8 mouse cellular contexts compared by ENCODE assay signal in genomic region chr15:81729241-81729791, GRCm38 (mm10). TPM values are rescaled to one million over a fixed set of nuclear protein-coding genes. Genes with fewer than 3 reads are reported as not detected.
DNase-seq lines count a peak whose midpoint lies in the region; ATAC-seq lines count a peak whose summit lies in the region.

No protein-coding gene starts in this region.

- H3K27me3 ChIP-seq in kidney, embryonic 14.5 days (ENCODE audit: control insufficient read depth, insufficient read depth, low read length), result no peaks in the 10 kb centered on the region
- peaks cover 12% of the 10 kb centered on the region; the same call in 1 of the 2 replicates for H3K27me3 ChIP-seq in liver, embryonic 12.5 days (replicated peaks)

- H3K36me3 ChIP-seq in kidney, embryonic 14.5 days (ENCODE audit: control insufficient read depth, insufficient read depth, low read length), result peaks cover 10% of the 10 kb centered on the region
- H3K36me3 ChIP-seq in liver, embryonic 12.5 days, result peaks cover 32% of the 10 kb centered on the region

- H3K9ac ChIP-seq in kidney, embryonic 14.5 days (ENCODE audit: low read depth, low read length), result peak overlapping the region; percentile 92
- H3K9ac ChIP-seq in liver, embryonic 12.5 days, result peak overlapping the region; percentile 96

- peak overlapping the region; percentile 89 for H3K4me2 ChIP-seq in kidney, embryonic 14.5 days (replicated peaks; ENCODE audit: low read depth, low read length)
- H3K4me2 ChIP-seq in liver, embryonic 12.5 days, result peak overlapping the region; percentile 78

- H3K4me1 ChIP-seq in kidney, embryonic 14.5 days (ENCODE audit: control insufficient read depth, insufficient read depth, low read length), result peaks cover 12% of the 10 kb centered on the region
- H3K4me1 ChIP-seq in liver, embryonic 12.5 days, result peaks cover 37% of the 10 kb centered on the region

- peak; percentile 68 for ATAC-seq in kidney, embryonic 14.5 days (ENCODE audit: low FRiP score, low TSS enrichment)
- peak; percentile 57 for ATAC-seq in liver, embryonic 12.5 days

- peak overlapping the region; percentile 99 for H3K4me3 ChIP-seq in kidney, embryonic 14.5 days (ENCODE audit: low read length)
- peak overlapping the region; percentile 98 for H3K4me3 ChIP-seq in liver, embryonic 12.5 days

- DNase-seq in urinary bladder, adult 18-20 months (ENCODE audit: low spot score in 2 of 2), result peak; percentile 13 to 30
- DNase-seq in urinary bladder, postnatal 10 days (ENCODE audit: low spot score), result no peak
- peak; percentile 60 to 63 for DNase-seq in cerebellum, postnatal 10 days
- peak; percentile 69 to 72 for DNase-seq in frontal cortex, postnatal 36 days (ENCODE audit: low spot score in 2 of 2)
- peak; percentile 32 to 42 for DNase-seq in natural killer cell, adult 2 months (ENCODE audit: low spot score in 2 of 2)
- peak; percentile 38 for DNase-seq in yolk sac, embryonic 10.5 days (ENCODE audit: low spot score)

- no peaks in the 10 kb centered on the region for H3K9me3 ChIP-seq in kidney, embryonic 14.5 days (ENCODE audit: control insufficient read depth, low read length)
- no peaks in the 10 kb centered on the region for H3K9me3 ChIP-seq in liver, embryonic 12.5 days (replicated peaks)

- 0% methylated on average over 49 of the region's 49 CpGs for WGBS in kidney, embryonic 14.5 days
- under 1% methylated on average over 49 of the region's 49 CpGs for WGBS in liver, embryonic 12.5 days (ENCODE audit: insufficient replicate concordance)

- H3K27ac ChIP-seq in kidney, embryonic 14.5 days (ENCODE audit: low read depth, low read length), result no peak overlapping the region; the same call in 1 of the 2 replicates
- H3K27ac ChIP-seq in liver, embryonic 12.5 days, result peak overlapping the region; percentile 93

RNA-seq across cellular contexts. Expression of gene Zc3h7b, which starts 15.5 kb away (rescaled TPM):
- polyA plus RNA-seq in kidney, embryonic 14.5 days (2014; fragmentation: Nextera tagmentation; extraction: Ambion mirVana), result 46.3 and 60.5 TPM in 2 replicates
- 9.8 and 10.0 TPM in 2 replicates for polyA plus RNA-seq in liver, embryonic 12.5 days (2016; fragmentation: Nextera tagmentation; extraction: Ambion mirVana)

RNA-seq across cellular contexts. Expression of gene Rangap1, which starts 16.0 kb away (rescaled TPM):
- polyA plus RNA-seq in kidney, embryonic 14.5 days (2014; fragmentation: Nextera tagmentation; extraction: Ambion mirVana), result 85.0 and 100.0 TPM in 2 replicates
- 113 and 121 TPM in 2 replicates for polyA plus RNA-seq in liver, embryonic 12.5 days (2016; fragmentation: Nextera tagmentation; extraction: Ambion mirVana)

RNA-seq across cellular contexts. Expression of gene Chadl, which starts 32.2 kb away (rescaled TPM):
- 5.0 and 5.3 TPM in 2 replicates for polyA plus RNA-seq in kidney, embryonic 14.5 days (2014; fragmentation: Nextera tagmentation; extraction: Ambion mirVana)
- 0.38 and 0.48 TPM in 2 replicates for polyA plus RNA-seq in liver, embryonic 12.5 days (2016; fragmentation: Nextera tagmentation; extraction: Ambion mirVana)
